Mouse (Mus musculus): ENCODE measurements around the gene Lpin2. TPM values are rescaled to one million over a fixed set of nuclear protein-coding genes. Genes with fewer than 3 reads are reported as not detected.

Lpin2 gene
- polyA plus RNA-seq, 2 experiments, result 28.6 to 31.1 TPM

DNA sequence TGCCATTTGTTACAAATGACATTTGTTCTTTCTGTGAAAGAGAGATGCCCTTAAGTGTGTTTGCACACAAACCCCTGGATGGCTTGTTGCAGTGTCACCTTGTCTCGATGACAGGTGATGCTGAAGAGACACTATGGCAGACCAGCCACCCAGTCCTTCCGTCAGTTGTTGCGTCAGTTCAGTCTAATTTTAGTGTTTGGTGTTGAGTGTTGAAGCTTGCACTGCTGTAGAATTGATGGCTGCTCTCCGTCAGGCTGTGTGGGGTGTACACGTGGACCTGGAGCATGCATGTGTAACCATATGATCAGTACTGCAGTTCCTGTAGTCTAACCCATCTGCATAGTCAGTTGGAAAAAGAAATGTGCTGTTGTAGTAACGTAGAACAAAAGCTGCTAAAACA, 66.6 kb downstream of the Lpin2 start:
- H3K9ac ChIP-seq (replicated peaks), result no peak overlapping the region
- no peaks in the 10 kb centered on the region for H3K27me3 ChIP-seq (ENCODE audit: control insufficient read depth, insufficient read depth, low read length)
- H3K27ac ChIP-seq, result no peak overlapping the region
- H3K9me3 ChIP-seq (ENCODE audit: control insufficient read depth, low read length), result no peaks in the 10 kb centered on the region
- H3K36me3 ChIP-seq (replicated peaks; ENCODE audit: control insufficient read depth, insufficient read depth, low read depth), result peaks cover 93% of the 10 kb centered on the region
- H3K4me2 ChIP-seq (ENCODE audit: low read depth), result no peak overlapping the region
- TF ChIP-seq CTCF (IDR thresholded peaks at IDR 0.05; ENCODE audit: low read depth), result no peak
- no peak for TF ChIP-seq EP300 (IDR thresholded peaks at IDR 0.05; ENCODE audit: low read depth)
- 81% methylated on average over 6 of the region's 6 CpGs for WGBS (ENCODE audit: insufficient replicate concordance)
- ATAC-seq (ENCODE audit: insufficient read depth) (no peak), DNase-seq (ENCODE audit: low read depth in 3 of 3, low spot score in 3 of 3) (no peak)
- H3K4me3 ChIP-seq (ENCODE audit: insufficient read depth in 1 of 2, low read depth in 2 of 2, low read length in 2 of 2), result no peak overlapping the region
- H3K4me1 ChIP-seq (replicated peaks; ENCODE audit: control insufficient read depth in 2 of 2, insufficient read depth in 2 of 2, low read length in 1 of 2), result peaks cover 4 to 17% of the 10 kb centered on the region in 2 experiments; a peak in 2 of 4 replicates

DNA sequence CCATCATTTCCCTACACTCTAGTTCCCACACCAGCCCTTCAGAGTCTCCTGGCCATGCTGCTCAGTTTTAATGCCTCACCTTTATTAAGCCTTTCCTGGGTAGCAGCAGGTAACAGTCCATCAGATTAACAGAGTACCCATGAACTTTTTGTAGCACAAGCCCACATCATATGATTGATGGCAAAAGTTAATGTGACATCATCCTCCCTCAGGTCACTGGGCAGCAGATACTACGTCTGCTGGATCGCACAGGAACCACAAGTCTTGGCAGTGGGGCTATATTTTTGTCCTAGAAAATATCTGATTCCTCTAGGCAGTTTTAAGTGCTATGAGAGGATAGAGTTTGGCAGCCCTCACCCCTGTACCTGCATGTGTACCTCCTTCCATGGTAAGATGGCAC, 67.7 kb downstream of the Lpin2 start:
- no peak overlapping the region for H3K4me3 ChIP-seq (ENCODE audit: insufficient read depth in 1 of 2, low read depth in 2 of 2, low read length in 2 of 2)
- no peak for DNase-seq (ENCODE audit: low read depth in 3 of 3, low spot score in 3 of 3)
- H3K4me1 ChIP-seq (replicated peaks; ENCODE audit: control insufficient read depth in 2 of 2, insufficient read depth in 2 of 2, low read length in 1 of 2), result peaks cover 4 to 25% of the 10 kb centered on the region in 2 experiments; a peak in 2 of 4 replicates
- no peaks in the 10 kb centered on the region for H3K27me3 ChIP-seq (ENCODE audit: control insufficient read depth, insufficient read depth, low read length)
- no peaks in the 10 kb centered on the region for H3K9me3 ChIP-seq (ENCODE audit: control insufficient read depth, low read length)
- 73% methylated on average over 2 of the region's 2 CpGs for WGBS (ENCODE audit: insufficient replicate concordance)
- no peak overlapping the region for H3K9ac ChIP-seq (replicated peaks)
- no peak overlapping the region for H3K4me2 ChIP-seq (ENCODE audit: low read depth)
- peak overlapping the region; percentile 42 for H3K27ac ChIP-seq
- H3K36me3 ChIP-seq (replicated peaks; ENCODE audit: control insufficient read depth, insufficient read depth, low read depth), result peaks cover 84% of the 10 kb centered on the region
- no peak for ATAC-seq (ENCODE audit: insufficient read depth)
- TF ChIP-seq CTCF (IDR thresholded peaks at IDR 0.05; ENCODE audit: low read depth) (no peak), EP300 (IDR thresholded peaks at IDR 0.05; ENCODE audit: low read depth) (no peak)

DNA sequence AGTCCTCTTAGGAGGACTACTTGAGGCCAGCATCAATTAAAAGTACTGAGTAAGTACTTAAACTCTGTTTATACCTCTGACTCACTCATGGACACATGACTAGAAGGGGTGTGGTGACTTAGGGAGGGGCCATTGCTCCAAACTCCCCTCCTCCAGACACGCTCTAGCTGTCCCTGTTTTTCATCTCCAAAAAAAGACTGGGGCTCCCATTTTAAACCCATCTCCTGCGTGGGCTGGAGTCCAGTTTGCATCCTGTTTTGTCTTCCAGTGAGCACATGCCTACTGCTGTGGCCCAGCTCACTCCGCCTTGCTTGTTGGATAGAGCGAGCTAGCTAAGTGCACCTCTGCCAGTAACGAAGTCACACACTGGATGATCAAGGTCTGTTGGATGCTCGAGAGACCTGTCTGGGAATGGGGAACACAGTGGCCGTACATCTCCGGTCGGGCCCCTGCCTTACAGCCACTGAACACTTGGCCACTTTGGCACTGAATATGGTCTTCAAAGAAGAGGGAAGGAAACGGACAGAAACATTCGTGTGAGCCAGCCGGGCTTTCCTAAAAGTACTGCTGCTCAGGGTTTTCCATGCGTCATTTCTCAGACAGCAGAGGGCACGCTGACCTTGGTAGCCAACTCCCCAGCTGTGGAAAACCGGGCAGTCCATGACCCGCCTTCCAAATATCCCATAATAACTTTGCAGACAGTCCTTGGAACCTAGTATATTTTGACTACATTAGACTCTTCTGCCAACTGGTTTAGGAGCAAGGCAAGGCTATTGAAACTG, 68.7 kb downstream of the Lpin2 start:
- Histone ChIP-seq H3K4me2 (ENCODE audit: low read depth) (no peak overlapping the region), H3K9me3 (ENCODE audit: control insufficient read depth, low read length) (no peaks in the 10 kb centered on the region), H3K27me3 (ENCODE audit: control insufficient read depth, insufficient read depth, low read length) (no peaks in the 10 kb centered on the region), H3K36me3 (replicated peaks; ENCODE audit: control insufficient read depth, insufficient read depth, low read depth) (peaks cover 82% of the 10 kb centered on the region), H3K9ac (replicated peaks) (no peak overlapping the region), H3K27ac (peak overlapping the region; percentile 7), H3K4me3 (ENCODE audit: insufficient read depth in 1 of 2, low read depth in 2 of 2, low read length in 2 of 2) (no peak overlapping the region), H3K4me1 (replicated peaks; ENCODE audit: control insufficient read depth in 2 of 2, insufficient read depth in 2 of 2, low read length in 1 of 2) (peaks cover 4 to 32% of the 10 kb centered on the region in 2 experiments; a peak in 3 of 4 replicates)
- ATAC-seq (ENCODE audit: insufficient read depth), result peak; percentile 48
- DNase-seq (ENCODE audit: low read depth in 3 of 3, low spot score in 3 of 3), result no peak
- 75% methylated on average over 16 of the region's 16 CpGs for WGBS (ENCODE audit: insufficient replicate concordance)
- TF ChIP-seq CTCF (IDR thresholded peaks at IDR 0.05; ENCODE audit: low read depth) (no peak), EP300 (IDR thresholded peaks at IDR 0.05; ENCODE audit: low read depth) (no peak)

DNA sequence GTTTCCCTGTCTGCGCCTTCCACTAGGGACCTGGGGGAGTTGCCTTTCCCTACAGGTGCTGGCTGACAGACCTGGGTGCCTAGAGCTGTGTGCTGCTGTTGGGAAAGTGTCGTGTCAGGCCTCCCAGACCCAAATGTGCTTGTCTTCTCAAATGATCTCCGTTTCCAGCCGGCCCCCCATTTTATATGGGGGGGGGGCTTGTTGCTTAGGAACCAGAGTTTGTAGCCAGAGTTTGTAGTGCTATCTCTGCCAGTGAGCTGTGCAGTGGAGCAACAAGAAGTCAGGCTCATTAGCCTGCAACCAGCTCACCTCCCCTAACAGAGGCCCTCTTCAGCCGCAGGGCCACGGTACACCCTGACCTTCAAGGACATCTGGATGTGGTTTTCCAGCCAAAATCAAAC, 69.2 kb downstream of the Lpin2 start:
- H3K4me3 ChIP-seq (ENCODE audit: insufficient read depth in 1 of 2, low read depth in 2 of 2, low read length in 2 of 2), result no peak overlapping the region
- ATAC-seq (ENCODE audit: insufficient read depth) (no peak), DNase-seq (ENCODE audit: low read depth in 3 of 3, low spot score in 3 of 3) (no peak)
- H3K9me3 ChIP-seq (ENCODE audit: control insufficient read depth, low read length), result no peaks in the 10 kb centered on the region
- peaks cover 9 to 37% of the 10 kb centered on the region in 2 experiments for H3K4me1 ChIP-seq (replicated peaks; ENCODE audit: control insufficient read depth in 2 of 2, insufficient read depth in 2 of 2, low read length in 1 of 2)
- no peak overlapping the region for H3K9ac ChIP-seq (replicated peaks)
- TF ChIP-seq EP300 (IDR thresholded peaks at IDR 0.05; ENCODE audit: low read depth) (no peak), CTCF (IDR thresholded peaks at IDR 0.05; ENCODE audit: low read depth) (no peak)
- no peaks in the 10 kb centered on the region for H3K27me3 ChIP-seq (ENCODE audit: control insufficient read depth, insufficient read depth, low read length)
- peaks cover 79% of the 10 kb centered on the region for H3K36me3 ChIP-seq (replicated peaks; ENCODE audit: control insufficient read depth, insufficient read depth, low read depth)
- 70% methylated on average over 6 of the region's 6 CpGs for WGBS (ENCODE audit: insufficient replicate concordance)
- no peak overlapping the region for H3K4me2 ChIP-seq (ENCODE audit: low read depth)
- H3K27ac ChIP-seq, result no peak overlapping the region; the same call in 1 of the 2 replicates

DNA sequence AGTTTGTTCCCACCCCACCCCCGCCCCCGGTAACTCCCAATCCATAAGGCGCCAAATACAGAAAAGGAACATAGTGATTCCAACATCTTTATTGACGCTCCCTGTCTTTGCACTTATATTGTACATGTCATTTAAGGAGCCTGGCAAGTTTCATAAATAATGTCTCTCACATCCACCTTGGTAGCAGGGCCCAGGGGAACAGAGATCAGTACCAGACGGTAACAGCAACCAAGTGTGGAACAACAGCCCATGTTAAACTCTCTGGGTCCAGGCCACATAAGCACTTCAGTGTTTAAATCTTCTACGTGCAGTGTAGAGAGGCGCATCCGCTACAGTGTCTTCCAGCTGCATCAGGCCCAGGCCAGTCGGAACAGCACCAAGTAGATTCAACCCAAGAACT, 69.7 kb downstream of the Lpin2 start:
- no peak for ATAC-seq (ENCODE audit: insufficient read depth)
- H3K27me3 ChIP-seq (ENCODE audit: control insufficient read depth, insufficient read depth, low read length), result no peaks in the 10 kb centered on the region
- no peak overlapping the region for H3K27ac ChIP-seq
- no peaks in the 10 kb centered on the region for H3K9me3 ChIP-seq (ENCODE audit: control insufficient read depth, low read length)
- no peak overlapping the region for H3K9ac ChIP-seq (replicated peaks)
- no peak for DNase-seq (ENCODE audit: low read depth in 3 of 3, low spot score in 3 of 3)
- H3K4me2 ChIP-seq (ENCODE audit: low read depth), result no peak overlapping the region
- peaks cover 74% of the 10 kb centered on the region for H3K36me3 ChIP-seq (replicated peaks; ENCODE audit: control insufficient read depth, insufficient read depth, low read depth)
- H3K4me3 ChIP-seq (ENCODE audit: insufficient read depth in 1 of 2, low read depth in 2 of 2, low read length in 2 of 2), result no peak overlapping the region
- peaks cover 14 to 42% of the 10 kb centered on the region in 2 experiments for H3K4me1 ChIP-seq (replicated peaks; ENCODE audit: control insufficient read depth in 2 of 2, insufficient read depth in 2 of 2, low read length in 1 of 2)
- TF ChIP-seq CTCF (IDR thresholded peaks at IDR 0.05; ENCODE audit: low read depth) (no peak), EP300 (IDR thresholded peaks at IDR 0.05; ENCODE audit: low read depth) (no peak)
- WGBS (ENCODE audit: insufficient replicate concordance), result 86% methylated on average over 9 of the region's 9 CpGs

Data from liver, embryonic 14.5 days (tissue).